Mouse (Mus musculus) neutrophil, adult 83 days (primary cell): ENCODE results near the gene Fam155a. TPM values are rescaled to one million over a fixed set of nuclear protein-coding genes. Genes with fewer than 3 reads are reported as not detected.

ENCODE experiments used
- total RNA-seq, 2 experiments: library from RNA; stranded (reverse); gene quantifications; one replicate each; pipeline ENCODE4 v1.2.4; 2023

Fam155a gene
- total RNA-seq, result not detected

GRCm38 (mm10) chr8:9770999-9771605 lies at the start of gene Fam155a:
TSS of gene Fam155a (minus strand) at chr8:9771161.

Other genes with a start within 250 kb of the Fam155a start
- gene Gm10217, start 93.1 kb upstream of the Fam155a start, total RNA-seq, result not detected
- gene Lig4, start 206.5 kb upstream of the Fam155a start, total RNA-seq, result 1 to 10 TPM; 1.8 to 3.5 TPM
- 10 to 100 TPM; 11.1 to 11.4 TPM for gene Abhd13, start 206.5 kb upstream of the Fam155a start, total RNA-seq
- gene Tnfsf13b, start 235.3 kb upstream of the Fam155a start, total RNA-seq, result 10 to 100 TPM; 70.0 to 71.4 TPM